Mouse (Mus musculus): Measurements from ENCODE around the gene Nfkb1. TPM values are rescaled to one million over a fixed set of nuclear protein-coding genes. Genes with fewer than 3 reads are reported as not detected.

The Nfkb1 gene
- polyA plus RNA-seq, 1 experiment, result 23.4 TPM

- no peak for DNase-seq (ENCODE audit: extremely low spot score in 1 of 2, low spot score in 1 of 2)
Measured at GRCm38 (mm10) chr3:135703307-135703706, 12.0 kb upstream of the Nfkb1 start.

GRCm38 (mm10) chr3:135702658-135703057 lies 11.3 kb upstream of the Nfkb1 start:
- DNase-seq (ENCODE audit: extremely low spot score in 1 of 2, low spot score in 1 of 2), result peak in 1 of 2 experiments; percentile 35

GRCm38 (mm10) chr3:135699523-135700264 lies 8.3 kb upstream of the Nfkb1 start:
- peak in 1 of 2 experiments; percentile 16 for DNase-seq (ENCODE audit: extremely low spot score in 1 of 2, low spot score in 1 of 2)

- DNase-seq (ENCODE audit: extremely low spot score in 1 of 2, low spot score in 1 of 2), result no peak
Measured at GRCm38 (mm10) chr3:135698466-135698975, 7.2 kb upstream of the Nfkb1 start.

- DNase-seq (ENCODE audit: extremely low spot score in 1 of 2, low spot score in 1 of 2), result no peak
Measured at GRCm38 (mm10) chr3:135696262-135696661, 4.9 kb upstream of the Nfkb1 start.

GRCm38 (mm10) chr3:135692999-135693398 lies 1.7 kb upstream of the Nfkb1 start:
- DNase-seq (ENCODE audit: extremely low spot score in 1 of 2, low spot score in 1 of 2), result no peak

- DNase-seq (ENCODE audit: extremely low spot score in 1 of 2, low spot score in 1 of 2), result peak in 1 of 2 experiments; percentile 21
Measured at GRCm38 (mm10) chr3:135690568-135691190, 668 bp downstream of the Nfkb1 start.

GRCm38 (mm10) chr3:135689773-135690567 lies 1.4 kb downstream of the Nfkb1 start:
- no peak for DNase-seq (ENCODE audit: extremely low spot score in 1 of 2, low spot score in 1 of 2)

GRCm38 (mm10) chr3:135688970-135689772 lies 2.2 kb downstream of the Nfkb1 start:
- no peak for DNase-seq (ENCODE audit: extremely low spot score in 1 of 2, low spot score in 1 of 2)

- DNase-seq (ENCODE audit: extremely low spot score in 1 of 2, low spot score in 1 of 2), result no peak
Measured at GRCm38 (mm10) chr3:135687965-135688364, 3.4 kb downstream of the Nfkb1 start.

GRCm38 (mm10) chr3:135686419-135686818 lies 4.9 kb downstream of the Nfkb1 start:
- no peak for DNase-seq (ENCODE audit: extremely low spot score in 1 of 2, low spot score in 1 of 2)

- no peak for DNase-seq (ENCODE audit: extremely low spot score in 1 of 2, low spot score in 1 of 2)
Measured at GRCm38 (mm10) chr3:135683275-135683674, 8.1 kb downstream of the Nfkb1 start.

GRCm38 (mm10) chr3:135682240-135682639 lies 9.1 kb downstream of the Nfkb1 start:
- no peak for DNase-seq (ENCODE audit: extremely low spot score in 1 of 2, low spot score in 1 of 2)

GRCm38 (mm10) chr3:135681272-135681783 lies 10.0 kb downstream of the Nfkb1 start:
- DNase-seq (ENCODE audit: extremely low spot score in 1 of 2, low spot score in 1 of 2), result no peak

- no peak for DNase-seq (ENCODE audit: extremely low spot score in 1 of 2, low spot score in 1 of 2)
Measured at GRCm38 (mm10) chr3:135680213-135680843, 11.0 kb downstream of the Nfkb1 start.

- DNase-seq (ENCODE audit: extremely low spot score in 1 of 2, low spot score in 1 of 2), result no peak
Measured at GRCm38 (mm10) chr3:135677064-135677463, 14.3 kb downstream of the Nfkb1 start.

- no peak for DNase-seq (ENCODE audit: extremely low spot score in 1 of 2, low spot score in 1 of 2)
Measured at GRCm38 (mm10) chr3:135676364-135676763, 15.0 kb downstream of the Nfkb1 start.

- DNase-seq (ENCODE audit: extremely low spot score in 1 of 2, low spot score in 1 of 2), result no peak
Measured at GRCm38 (mm10) chr3:135675480-135675879, 15.9 kb downstream of the Nfkb1 start.

- no peak for DNase-seq (ENCODE audit: extremely low spot score in 1 of 2, low spot score in 1 of 2)
Measured at GRCm38 (mm10) chr3:135674716-135675392, 16.5 kb downstream of the Nfkb1 start.

All from frontal cortex, adult 2 months (tissue).